Mouse (Mus musculus) thymus, adult 2 months (tissue): Measurements from ENCODE around the gene Cdk2.

Source experiments
- CTCF ChIP-seq: fragments of 200-500 bp; IDR thresholded peaks from 2 replicates; pipeline ENCODE4 v1.5.1; 2012; ENCODE audit warnings: mild to moderate bottlenecking, control low read depth, low read length, moderate library complexity, borderline replicate concordance; ENCODE audit not compliant: control insufficient read depth, poor library complexity, insufficient read depth; ENCODE audit errors: extremely low read depth
- POLR2A ChIP-seq: fragments of 200-500 bp; IDR thresholded peaks from 2 replicates; pipeline ENCODE4 v1.6.1; 2012; ENCODE audit warnings: mild to moderate bottlenecking, low read length, control low read depth, moderate library complexity; ENCODE audit not compliant: control insufficient read depth, poor library complexity, insufficient read depth; ENCODE audit errors: extremely low read depth

- TF ChIP-seq CTCF: no peak
- TF ChIP-seq POLR2A: no peak
Measured at GRCm38 (mm10) chr10:128703895-128704294, 936 bp downstream of the Cdk2 start, which contains the start of gene Pmel.
